Mouse (Mus musculus) heart, embryonic 14.5 days (tissue): ENCODE results near the gene Fat4. TPM values are rescaled to one million over a fixed set of nuclear protein-coding genes. Genes with fewer than 3 reads are reported as not detected.
A peak's percentile ranks its signal among the peaks of the same experiment; 100 is the strongest.

Experiments used
- ATAC-seq: fragments of 200-750 bp; cut with Nextera tagmentation; 2 replicates; pipeline ENCODE4 v1.8.0; 2017; ENCODE audit warnings: low read depth, moderate TSS enrichment; ENCODE audit not compliant: insufficient number of reproducible peaks, insufficient read depth, low FRiP score
- H3K27ac ChIP-seq, 2 experiments: fragments of 200-500 bp in 1 of 2; fragments of 300-500 bp in 1 of 2; sonication (generic) in 1 of 2; replicated peaks in 1 of 2; 2 replicates each; pipeline ENCODE4 v1.5.1; 2012 to 2014; ENCODE audit warnings: low read depth in 2 of 2, low read length in 2 of 2, control low read depth in 1 of 2, mild to moderate bottlenecking in 1 of 2, mixed read lengths in 1 of 2; ENCODE audit not compliant: control insufficient read depth in 1 of 2, insufficient read depth in 1 of 2
- H3K27me3 ChIP-seq: fragments of 300-500 bp; sonication (generic); 2 replicates; pipeline ENCODE4 v1.6.1; 2014; ENCODE audit warnings: mild to moderate bottlenecking, low read length, control low read depth; ENCODE audit not compliant: control insufficient read depth, insufficient read depth
- H3K36me3 ChIP-seq: fragments of 300-500 bp; sonication (generic); 2 replicates; pipeline ENCODE4 v1.6.1; 2014; ENCODE audit warnings: mild to moderate bottlenecking, control low read depth, low read length, mixed read lengths; ENCODE audit not compliant: control insufficient read depth, insufficient read depth
- H3K4me1 ChIP-seq, 2 experiments: fragments of 200-500 bp in 1 of 2; fragments of 300-500 bp in 1 of 2; sonication (generic) in 1 of 2; 2 replicates each; pipeline ENCODE4 v1.6.1; 2012 to 2014; ENCODE audit warnings: low read length in 2 of 2, control low read depth in 1 of 2, mixed read lengths in 1 of 2; ENCODE audit not compliant: control insufficient read depth in 2 of 2, insufficient read depth in 2 of 2
- H3K4me2 ChIP-seq: fragments of 300-500 bp; sonication (generic); 2 replicates; pipeline ENCODE4 v1.6.1; 2014; ENCODE audit warnings: mild to moderate bottlenecking, low read length
- H3K4me3 ChIP-seq, 2 experiments: fragments of 200-500 bp in 1 of 2; fragments of 300-500 bp in 1 of 2; sonication (generic) in 1 of 2; 2 replicates each; pipeline ENCODE4 v1.5.1; 2012 to 2014; ENCODE audit warnings: low read length in 2 of 2, mild to moderate bottlenecking in 2 of 2, control low read depth in 1 of 2, low read depth in 1 of 2, moderate library complexity in 1 of 2; ENCODE audit not compliant: control insufficient read depth in 1 of 2, insufficient read depth in 1 of 2
- H3K9ac ChIP-seq: fragments of 300-500 bp; sonication (generic); 2 replicates; pipeline ENCODE4 v1.6.1; 2014; ENCODE audit warnings: mild to moderate bottlenecking, low read length
- H3K9me3 ChIP-seq: fragments of 300-500 bp; sonication (generic); 2 replicates; pipeline ENCODE4 v1.6.1; 2016; ENCODE audit warnings: low read length, control low read depth; ENCODE audit not compliant: control insufficient read depth
- WGBS: fragments of 180-500 bp; shearing (Covaris S2); extraction: QIAGEN DNeasy Blood & Tissue Kit; methylation state at CpG from one replicate; pipeline ENCODE4 v1.1.7; 2014; 5-methylcytosine and 5-hydroxymethylcytosine counted together
- polyA plus RNA-seq: library from polyadenylated mRNA; unstranded; fragments of >200 nt; fragmentation: Nextera tagmentation; extraction: Ambion mirVana; gene quantifications from 2 replicates; pipeline ENCODE4 v1.2.1, GENCODE M21; 2014

Gene Fat4
- polyA plus RNA-seq, 1 experiment from 2014 or later, result 4.9 TPM

DNA sequence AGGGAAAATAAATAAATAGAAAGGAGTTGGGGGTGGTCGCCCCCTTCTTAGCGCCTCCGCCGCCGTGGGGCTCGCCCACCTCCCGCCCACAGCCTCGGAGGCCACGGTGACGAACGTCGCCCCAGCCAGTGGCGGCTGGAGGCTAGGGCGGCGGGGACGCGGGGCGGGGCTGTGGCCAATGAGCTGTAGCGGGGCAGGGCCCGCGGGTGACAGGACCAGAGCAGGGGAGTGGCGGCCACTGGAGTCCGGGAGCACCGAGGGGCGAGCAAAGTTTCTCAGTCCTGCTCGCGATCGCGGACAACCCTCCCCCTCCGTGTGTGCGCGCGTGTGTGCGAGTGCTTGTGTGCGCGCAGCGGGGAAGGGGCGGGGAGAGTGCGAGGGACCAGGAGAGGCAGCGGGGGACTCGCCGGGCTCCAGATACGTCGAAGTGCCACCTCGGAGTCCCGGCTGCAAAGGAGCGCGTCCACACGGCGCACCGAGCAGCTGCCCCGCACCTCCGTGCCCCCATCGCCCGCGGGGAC, 1.2 kb upstream of the Fat4 start:
- Histone ChIP-seq H3K9me3 (no peaks in the 10 kb centered on the region; the same call in 1 of the 2 replicates), H3K27me3 (no peaks in the 10 kb centered on the region), H3K4me2 (peak overlapping the region; percentile 99), H3K27ac (peak overlapping the region; percentile 95 to 98), H3K36me3 (peaks cover 19% of the 10 kb centered on the region), H3K4me3 (peak overlapping the region; percentile 57 to 88), H3K4me1 (peaks cover 11 to 19% of the 10 kb centered on the region in 2 experiments), H3K9ac (peak overlapping the region; percentile 85)
- ATAC-seq, result peak; percentile 94
- WGBS, result under 1% methylated on average over 52 of the region's 56 CpGs

DNA sequence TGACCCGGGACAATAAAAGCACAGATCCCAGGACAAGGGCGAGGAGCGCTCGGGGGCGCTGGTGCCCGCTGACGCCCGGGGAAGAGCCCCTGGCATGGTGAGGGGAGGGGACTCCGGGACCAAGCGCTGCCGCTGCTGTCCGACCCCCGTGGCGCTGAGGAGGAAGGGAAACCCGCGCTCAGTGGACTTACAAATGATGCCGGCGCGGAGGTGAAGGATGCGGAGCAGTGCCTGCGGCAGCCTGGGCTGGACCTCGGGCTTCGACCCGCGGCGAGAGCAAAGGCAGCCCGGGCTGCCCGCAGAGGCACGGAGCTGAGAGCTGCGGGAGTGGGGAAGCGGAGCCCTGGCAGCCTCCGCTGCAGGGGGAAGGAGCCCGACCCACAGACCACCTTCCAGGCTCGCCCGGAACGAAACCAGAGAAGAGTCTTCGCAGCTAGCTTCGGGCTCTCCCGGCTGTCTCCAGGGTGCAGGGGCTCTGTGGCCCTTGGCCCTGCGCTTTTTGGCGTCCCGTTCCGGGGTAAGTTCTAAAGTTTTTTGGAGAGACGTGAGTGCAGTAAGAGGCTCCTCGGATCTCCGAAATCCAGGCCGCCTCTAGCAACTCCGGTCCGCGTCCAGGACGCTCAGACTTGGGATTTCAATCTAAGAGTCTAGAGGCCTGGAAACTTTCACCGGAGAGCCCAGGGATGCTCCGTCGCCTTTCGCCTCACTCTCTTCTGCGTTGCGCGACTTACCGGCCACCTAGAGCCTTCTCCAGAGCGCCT, 499 bp upstream of the Fat4 start:
- under 1% methylated on average over 58 of the region's 60 CpGs for WGBS
- Histone ChIP-seq H3K27me3 (no peaks in the 10 kb centered on the region), H3K4me1 (peaks cover 11 to 19% of the 10 kb centered on the region in 2 experiments), H3K36me3 (peaks cover 26% of the 10 kb centered on the region), H3K4me2 (peak overlapping the region; percentile 99), H3K9ac (peak overlapping the region; percentile 85), H3K9me3 (no peaks in the 10 kb centered on the region), H3K4me3 (peak overlapping the region; percentile 57 to 88), H3K27ac (peak overlapping the region; percentile 5 to 95)
- ATAC-seq, result peak; percentile 15; the same call in 1 of the 2 replicates

DNA sequence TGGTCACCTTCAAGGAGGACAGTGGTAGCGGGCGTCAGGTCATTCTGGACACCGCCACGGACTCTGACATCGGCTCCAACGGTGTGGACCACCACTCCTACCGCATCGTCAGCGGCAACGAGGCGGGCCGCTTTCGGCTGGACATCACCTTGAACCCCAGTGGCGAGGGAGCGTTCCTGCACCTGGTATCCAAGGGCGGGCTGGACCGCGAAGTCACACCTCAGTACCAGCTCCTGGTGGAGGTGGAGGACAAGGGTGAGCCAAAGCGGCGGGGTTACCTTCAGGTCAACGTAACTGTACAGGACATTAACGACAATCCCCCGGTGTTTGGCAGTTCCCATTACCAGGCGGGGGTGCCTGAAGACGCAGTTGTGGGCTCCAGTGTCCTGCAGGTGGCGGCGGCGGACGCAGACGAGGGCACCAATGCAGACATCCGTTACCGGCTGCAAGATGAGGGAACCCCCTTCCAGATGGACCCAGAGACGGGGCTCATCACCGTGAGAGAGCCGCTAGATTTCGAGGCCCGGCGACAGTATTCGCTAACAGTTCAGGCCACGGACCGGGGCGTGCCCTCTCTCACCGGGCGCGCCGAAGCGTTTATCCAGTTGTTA, 746 bp downstream of the Fat4 start:
- H3K27ac ChIP-seq, result no peak overlapping the region
- H3K9ac ChIP-seq, result peak overlapping the region; percentile 85
- no peaks in the 10 kb centered on the region for H3K27me3 ChIP-seq
- H3K36me3 ChIP-seq, result peaks cover 34% of the 10 kb centered on the region
- no peaks in the 10 kb centered on the region for H3K9me3 ChIP-seq
- no peak for ATAC-seq
- peak overlapping the region; percentile 57 to 88 for H3K4me3 ChIP-seq
- peaks cover 11 to 25% of the 10 kb centered on the region in 2 experiments for H3K4me1 ChIP-seq
- under 1% methylated on average over 47 of the region's 47 CpGs for WGBS
- peak overlapping the region; percentile 99 for H3K4me2 ChIP-seq

DNA sequence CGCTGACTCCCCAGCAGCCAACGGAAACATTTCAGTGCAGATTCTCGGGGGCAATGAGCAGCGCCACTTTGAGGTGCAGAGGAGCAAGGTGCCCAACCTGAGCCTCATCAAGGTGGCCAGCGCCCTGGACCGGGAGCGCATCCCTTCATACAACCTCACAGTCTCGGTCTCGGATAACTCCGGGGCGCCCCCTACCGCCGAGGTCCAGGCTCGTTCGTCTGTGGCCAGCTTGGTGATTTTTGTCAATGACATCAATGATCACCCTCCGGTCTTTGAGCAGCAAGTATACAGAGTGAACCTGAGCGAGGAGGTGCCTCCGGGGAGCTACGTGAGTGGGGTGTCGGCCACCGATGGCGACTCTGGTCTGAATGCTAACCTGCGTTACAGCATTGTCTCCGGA, 1.4 kb downstream of the Fat4 start:
- no peaks in the 10 kb centered on the region for H3K27me3 ChIP-seq
- 16% methylated on average over 24 of the region's 24 CpGs for WGBS
- peak overlapping the region; percentile 99 for H3K4me2 ChIP-seq
- peak overlapping the region; percentile 57 to 88 for H3K4me3 ChIP-seq
- peaks cover 34% of the 10 kb centered on the region for H3K36me3 ChIP-seq
- H3K27ac ChIP-seq, result no peak overlapping the region
- ATAC-seq, result no peak
- H3K4me1 ChIP-seq, result peaks cover 16 to 31% of the 10 kb centered on the region in 2 experiments
- peak overlapping the region; percentile 85 for H3K9ac ChIP-seq
- H3K9me3 ChIP-seq, result no peaks in the 10 kb centered on the region

DNA sequence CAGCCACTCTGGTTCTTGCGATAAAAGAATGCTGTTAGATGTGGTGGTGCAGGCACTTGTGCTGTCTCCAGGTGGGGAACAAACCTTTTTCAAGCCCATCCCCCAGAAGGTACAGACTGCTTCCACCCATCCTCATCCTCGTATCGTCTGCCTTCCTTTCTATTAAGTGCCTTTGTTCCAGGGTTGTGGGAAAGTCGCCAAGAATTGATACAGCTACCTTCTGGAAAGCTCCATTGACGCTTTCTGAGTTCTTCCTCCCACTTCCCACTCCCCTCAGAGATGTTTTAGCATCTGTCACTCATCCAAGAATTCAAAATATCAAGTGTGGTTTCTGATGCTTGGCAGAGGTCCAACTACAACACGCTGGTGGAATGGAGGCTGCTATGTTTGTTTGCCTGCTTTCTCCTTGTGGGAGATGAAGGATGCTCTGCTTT, 6.1 kb downstream of the Fat4 start:
- peaks cover 16 to 25% of the 10 kb centered on the region in 2 experiments for H3K4me1 ChIP-seq
- H3K9me3 ChIP-seq, result no peaks in the 10 kb centered on the region
- WGBS, result 13% methylated on average over 6 of the region's 6 CpGs
- H3K9ac ChIP-seq, result peak overlapping the region; percentile 22
- no peak for ATAC-seq
- H3K27ac ChIP-seq, result no peak overlapping the region
- H3K27me3 ChIP-seq, result no peaks in the 10 kb centered on the region
- peak overlapping the region; percentile 62 for H3K4me2 ChIP-seq
- peak overlapping the region; percentile 28 to 32 for H3K4me3 ChIP-seq
- H3K36me3 ChIP-seq, result peaks cover 34% of the 10 kb centered on the region

DNA sequence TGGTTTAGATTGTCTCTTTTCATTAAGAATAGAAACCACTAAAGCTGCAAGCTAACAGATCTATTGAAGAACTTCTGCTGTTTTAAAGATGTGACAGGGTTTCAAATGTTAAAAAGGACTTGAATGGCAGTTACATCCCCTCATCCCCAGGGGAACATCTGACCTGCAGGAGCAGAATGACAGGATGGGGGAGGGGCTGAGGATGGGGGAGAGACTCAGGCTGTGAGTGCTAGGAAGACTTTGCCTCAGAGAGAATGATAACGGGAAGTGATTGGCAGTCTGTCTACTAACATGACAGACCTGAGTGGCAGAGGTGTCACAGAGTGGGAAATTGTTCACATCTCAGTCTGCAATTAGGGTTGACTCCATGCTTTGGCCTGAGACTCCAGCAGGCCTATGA, 14.1 kb downstream of the Fat4 start:
- peaks cover under 1 to 4% of the 10 kb centered on the region in 2 experiments; a peak in 2 of 4 replicates for H3K4me1 ChIP-seq
- 20% methylated on average over 1 of the region's 1 CpGs for WGBS
- H3K4me2 ChIP-seq, result no peak overlapping the region
- no peak overlapping the region for H3K27ac ChIP-seq
- no peak overlapping the region for H3K9ac ChIP-seq
- H3K9me3 ChIP-seq, result no peaks in the 10 kb centered on the region
- ATAC-seq, result no peak
- no peaks in the 10 kb centered on the region for H3K27me3 ChIP-seq
- H3K36me3 ChIP-seq, result no peaks in the 10 kb centered on the region
- H3K4me3 ChIP-seq, result no peak overlapping the region

DNA sequence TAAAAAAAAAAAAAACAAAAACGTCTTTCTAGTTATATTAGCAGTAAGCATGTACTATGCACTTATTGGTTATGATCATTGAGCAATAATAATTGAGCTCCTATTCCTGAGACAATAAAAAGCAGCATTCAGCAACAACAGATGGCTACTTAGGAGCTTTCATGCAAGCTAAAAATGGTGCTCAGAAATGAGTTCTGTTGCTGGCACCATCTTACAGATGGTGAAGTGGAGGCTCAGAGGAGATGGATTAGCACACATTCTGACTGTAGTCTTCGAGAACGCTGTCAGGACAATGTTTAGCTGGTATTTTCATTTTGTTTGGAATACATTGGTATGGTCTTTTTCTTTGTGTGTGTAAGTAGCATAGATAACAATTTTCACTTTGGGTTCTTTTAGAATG, 20.1 kb downstream of the Fat4 start:
- no peaks in the 10 kb centered on the region for H3K9me3 ChIP-seq
- no peak overlapping the region for H3K27ac ChIP-seq
- no peak overlapping the region for H3K9ac ChIP-seq
- no peaks in the 10 kb centered on the region for H3K27me3 ChIP-seq
- 71% methylated on average over 3 of the region's 3 CpGs for WGBS
- no peak for ATAC-seq
- peaks cover 6 to 14% of the 10 kb centered on the region in 2 experiments; a peak in 3 of 4 replicates for H3K4me1 ChIP-seq
- H3K4me3 ChIP-seq, result no peak overlapping the region
- no peaks in the 10 kb centered on the region for H3K36me3 ChIP-seq
- no peak overlapping the region for H3K4me2 ChIP-seq
